Mouse (Mus musculus) G1E (cell line): ENCODE measurements around the gene Prph.

Source experiments
- CTCF ChIP-seq: IDR thresholded peaks from 2 replicates; pipeline ENCODE4 v1.5.1; 2012; ENCODE audit warnings: low read depth, low read length, inconsistent platforms, mixed read lengths
- GATA1 ChIP-seq: IDR thresholded peaks from 2 replicates; pipeline ENCODE4 v1.6.1; 2012; ENCODE audit warnings: borderline replicate concordance, low read length, inconsistent platforms, mixed read lengths
- GATA2 ChIP-seq: IDR thresholded peaks from 2 replicates; pipeline ENCODE4 v1.6.1; 2012; ENCODE audit warnings: low read depth, low read length, inconsistent platforms, borderline replicate concordance
- POLR2AphosphoS5 ChIP-seq: IDR thresholded peaks from 2 replicates; pipeline ENCODE4 v1.6.1; 2012; ENCODE audit warnings: low read depth, low read length, inconsistent platforms; ENCODE audit not compliant: insufficient replicate concordance
- TAL1 ChIP-seq: conservative IDR thresholded peaks from 2 replicates; pipeline ENCODE4 v1.6.1; 2012; ENCODE audit warnings: low read depth, low read length, inconsistent platforms, mixed read lengths

DNA sequence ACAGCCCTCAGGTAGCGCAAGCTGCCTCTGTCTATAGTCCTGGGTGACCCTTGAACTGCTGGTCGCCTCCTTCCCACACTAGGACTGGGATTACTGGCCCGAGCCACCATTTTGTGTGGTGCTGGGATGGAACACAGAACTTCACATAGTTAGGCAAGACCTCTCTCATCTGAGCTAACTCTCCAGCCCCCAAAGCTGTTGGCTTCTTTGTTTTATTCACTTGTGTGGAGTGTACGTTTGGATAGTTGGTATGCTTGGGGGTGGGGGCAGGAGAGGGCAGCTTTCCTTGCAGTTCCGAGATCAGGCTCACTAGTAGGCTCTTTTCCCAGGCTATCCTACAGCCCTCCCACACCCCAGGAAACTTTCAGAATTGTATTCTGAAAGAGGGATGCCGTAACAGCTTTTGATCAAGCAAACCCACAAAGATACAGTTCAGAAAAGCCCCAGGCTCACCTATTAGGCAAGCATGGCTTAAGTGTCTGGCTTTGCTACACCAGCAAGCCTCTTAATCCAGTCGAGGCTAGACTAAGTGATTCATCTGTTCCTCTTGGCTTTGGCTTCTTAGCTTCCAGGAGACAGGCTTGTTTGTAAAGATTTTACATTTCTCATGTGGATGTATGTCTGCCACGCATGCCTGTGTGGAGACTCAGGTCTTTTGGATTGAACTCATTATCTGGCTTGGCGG lies 22.8 kb upstream of the Prph start:
- TF ChIP-seq CTCF (no peak), GATA1 (no peak), TAL1 (no peak), GATA2 (no peak), POLR2AphosphoS5 (no peak; the same call in 1 of the 2 replicates)
